Mouse (Mus musculus) stomach, embryonic 16.5 days (tissue): ENCODE data around the gene Usp3. TPM values are rescaled to one million over a fixed set of nuclear protein-coding genes. Genes with fewer than 3 reads are reported as not detected.

Experiments
- ATAC-seq: fragments of 200-750 bp; cut with Nextera tagmentation; 2 replicates; pipeline ENCODE4 v1.8.0; 2017; ENCODE audit warnings: moderate number of reproducible peaks, moderate TSS enrichment; ENCODE audit not compliant: insufficient read depth, low FRiP score
- H3K27ac ChIP-seq: fragments of 300-500 bp; sonication (generic); 2 replicates; pipeline ENCODE4 v1.5.1; 2014; ENCODE audit warnings: low read length
- H3K27me3 ChIP-seq: fragments of 300-500 bp; sonication (generic); 2 replicates; pipeline ENCODE4 v1.6.1; 2014; ENCODE audit warnings: low read length, control low read depth, mixed read lengths; ENCODE audit not compliant: control insufficient read depth, insufficient read depth
- H3K36me3 ChIP-seq: fragments of 300-500 bp; sonication (generic); 2 replicates; pipeline ENCODE4 v1.6.1; 2014; ENCODE audit warnings: low read length; ENCODE audit not compliant: control insufficient read depth, insufficient read depth
- H3K4me1 ChIP-seq: fragments of 300-500 bp; sonication (generic); 2 replicates; pipeline ENCODE4 v1.6.1; 2014; ENCODE audit warnings: low read length, control low read depth, mixed read lengths; ENCODE audit not compliant: control insufficient read depth, insufficient read depth
- H3K4me2 ChIP-seq: fragments of 300-500 bp; sonication (generic); 2 replicates; pipeline ENCODE4 v1.6.1; 2014; ENCODE audit warnings: low read depth, low read length, mixed read lengths
- H3K4me3 ChIP-seq: fragments of 300-500 bp; sonication (generic); replicated peaks from 2 replicates; pipeline ENCODE4 v1.5.1; 2014; ENCODE audit warnings: mild to moderate bottlenecking, low read length
- H3K9ac ChIP-seq: fragments of 300-500 bp; sonication (generic); 2 replicates; pipeline ENCODE4 v1.6.1; 2014; ENCODE audit warnings: low read length
- H3K9me3 ChIP-seq: fragments of 300-500 bp; sonication (generic); replicated peaks from 2 replicates; pipeline ENCODE4 v1.6.1; 2016; ENCODE audit warnings: low read length, control low read depth; ENCODE audit not compliant: control insufficient read depth
- WGBS: fragments of 180-500 bp; shearing (Covaris S2); extraction: QIAGEN DNeasy Blood & Tissue Kit; methylation state at CpG from one replicate; pipeline ENCODE4 v1.1.7; 2014; 5-methylcytosine and 5-hydroxymethylcytosine counted together
- polyA plus RNA-seq: library from polyadenylated mRNA; unstranded; fragments of >200 nt; fragmentation: Nextera tagmentation; extraction: Ambion mirVana; gene quantifications from 2 replicates; pipeline ENCODE4 v1.2.1, GENCODE M21; 2015

Gene Usp3
- polyA plus RNA-seq, 1 experiment from 2014 or later, result 54.5 TPM

DNA sequence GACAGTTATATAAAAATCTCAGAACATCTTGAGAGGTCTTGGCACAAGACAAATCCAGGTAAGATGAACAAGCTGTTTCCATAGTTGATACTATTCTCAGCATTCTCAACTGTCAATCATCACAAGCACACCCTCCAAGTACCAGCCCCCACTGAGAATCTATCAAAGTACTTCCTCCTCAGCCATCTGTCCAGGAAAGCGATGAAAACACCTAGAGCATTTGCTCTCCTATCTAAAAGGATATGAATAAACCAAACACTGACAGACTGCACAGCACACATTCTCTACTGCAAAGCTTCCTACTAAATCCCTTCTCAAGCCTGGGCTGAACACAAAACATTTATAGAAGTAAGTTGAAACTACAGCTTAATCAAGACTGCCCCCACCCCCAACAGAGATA, 6.4 kb downstream of the Usp3 start:
- Histone ChIP-seq H3K9me3 (no peaks in the 10 kb centered on the region), H3K36me3 (no peaks in the 10 kb centered on the region), H3K9ac (no peak overlapping the region), H3K4me3 (no peak overlapping the region), H3K4me1 (peaks cover 26% of the 10 kb centered on the region), H3K4me2 (no peak overlapping the region), H3K27ac (no peak overlapping the region), H3K27me3 (no peaks in the 10 kb centered on the region)
- ATAC-seq, result no peak
- 7% methylated on average over 1 of the region's 1 CpGs for WGBS

DNA sequence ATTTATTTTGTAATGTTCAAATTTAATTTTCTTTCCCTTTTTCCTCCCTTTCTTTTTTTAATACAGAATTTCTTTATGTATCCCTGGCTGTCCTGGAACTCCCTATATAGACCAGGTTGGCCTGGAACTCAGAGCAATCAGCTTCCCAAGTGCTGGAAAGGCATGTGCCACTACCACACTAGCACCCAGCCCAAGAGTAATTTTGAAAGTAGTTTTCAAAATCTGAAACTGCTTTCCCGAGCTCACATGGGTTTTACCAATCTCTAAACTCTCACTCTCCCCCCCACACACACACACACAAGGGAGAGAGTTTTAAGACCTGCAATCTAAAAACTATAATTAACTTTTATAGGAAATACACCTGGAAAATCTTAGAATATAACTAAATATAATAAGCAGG, 7.8 kb downstream of the Usp3 start:
- no peak overlapping the region for H3K9ac ChIP-seq
- ATAC-seq, result no peak
- no peaks in the 10 kb centered on the region for H3K27me3 ChIP-seq
- H3K36me3 ChIP-seq, result no peaks in the 10 kb centered on the region
- WGBS, result 64% methylated on average over 1 of the region's 1 CpGs
- H3K4me3 ChIP-seq, result no peak overlapping the region
- H3K27ac ChIP-seq, result no peak overlapping the region
- H3K4me2 ChIP-seq, result no peak overlapping the region
- peaks cover 20% of the 10 kb centered on the region for H3K4me1 ChIP-seq
- H3K9me3 ChIP-seq, result no peaks in the 10 kb centered on the region

DNA sequence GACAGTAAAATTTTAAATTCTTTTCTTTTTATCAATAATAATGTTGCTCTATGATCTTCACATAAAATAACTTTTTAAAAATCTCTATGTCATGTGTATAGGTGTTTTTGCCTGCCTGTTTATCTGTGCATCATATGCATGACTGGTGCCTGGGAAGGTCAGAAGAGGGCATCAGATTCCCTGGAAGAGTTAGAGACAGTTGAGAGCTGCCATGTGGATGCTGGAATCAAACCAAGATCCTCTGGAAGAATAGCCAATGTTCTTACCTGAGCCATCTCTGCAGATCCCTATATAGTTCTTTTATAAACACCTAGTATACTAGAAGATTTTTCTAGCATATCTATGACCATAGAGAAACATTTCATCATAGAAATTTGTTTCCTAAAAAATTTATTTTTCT, 8.8 kb downstream of the Usp3 start:
- H3K9me3 ChIP-seq, result no peaks in the 10 kb centered on the region
- H3K4me3 ChIP-seq, result no peak overlapping the region
- H3K27me3 ChIP-seq, result no peaks in the 10 kb centered on the region
- no peak overlapping the region for H3K4me2 ChIP-seq
- no peaks in the 10 kb centered on the region for H3K36me3 ChIP-seq
- H3K27ac ChIP-seq, result no peak overlapping the region
- H3K9ac ChIP-seq, result no peak overlapping the region
- ATAC-seq, result no peak
- H3K4me1 ChIP-seq, result peaks cover 16% of the 10 kb centered on the region

DNA sequence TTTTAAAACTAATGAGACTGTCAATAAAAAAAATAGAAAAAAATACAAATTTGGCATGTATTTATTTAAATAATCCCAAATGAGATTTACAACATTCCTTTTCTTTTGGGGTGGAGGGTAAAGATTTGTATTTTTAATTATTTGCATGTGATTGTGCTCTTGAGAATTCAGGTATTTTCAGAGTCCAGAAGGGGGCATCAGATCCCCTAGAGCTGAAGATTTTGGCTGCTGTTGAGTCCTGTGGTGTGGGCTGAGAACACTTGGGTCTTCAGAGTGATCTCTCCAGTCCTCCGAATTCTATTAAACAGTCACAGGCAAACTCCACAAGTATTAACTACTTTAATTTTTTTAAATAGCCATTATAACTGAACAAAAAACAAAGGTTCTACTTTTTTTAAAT, 9.7 kb downstream of the Usp3 start:
- H3K4me2 ChIP-seq, result no peak overlapping the region
- H3K4me3 ChIP-seq, result no peak overlapping the region
- WGBS, result 93% methylated on average over 1 of the region's 1 CpGs
- H3K4me1 ChIP-seq, result peaks cover 12% of the 10 kb centered on the region
- H3K9me3 ChIP-seq, result no peaks in the 10 kb centered on the region
- no peak for ATAC-seq
- no peaks in the 10 kb centered on the region for H3K36me3 ChIP-seq
- no peak overlapping the region for H3K9ac ChIP-seq
- H3K27me3 ChIP-seq, result no peaks in the 10 kb centered on the region
- H3K27ac ChIP-seq, result no peak overlapping the region

DNA sequence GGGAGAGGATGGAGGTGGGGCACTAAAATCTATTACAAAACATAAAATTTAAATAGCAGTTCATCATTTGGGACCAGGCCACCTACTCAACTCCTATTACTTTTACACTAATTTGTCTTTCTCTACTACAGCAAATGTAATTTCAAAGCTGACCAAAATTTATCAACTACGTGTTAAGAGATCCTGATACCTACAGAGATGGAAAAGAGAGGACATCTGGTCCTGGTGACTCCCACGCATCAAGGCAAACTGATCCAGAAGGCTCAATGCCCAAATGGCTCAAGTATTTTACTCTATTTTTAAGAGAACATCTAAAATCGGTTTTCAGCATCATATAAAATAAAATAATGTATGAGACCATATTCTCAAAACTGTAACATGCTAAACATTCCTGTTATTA, 11.2 kb downstream of the Usp3 start:
- WGBS, result 80% methylated on average over 3 of the region's 3 CpGs

DNA sequence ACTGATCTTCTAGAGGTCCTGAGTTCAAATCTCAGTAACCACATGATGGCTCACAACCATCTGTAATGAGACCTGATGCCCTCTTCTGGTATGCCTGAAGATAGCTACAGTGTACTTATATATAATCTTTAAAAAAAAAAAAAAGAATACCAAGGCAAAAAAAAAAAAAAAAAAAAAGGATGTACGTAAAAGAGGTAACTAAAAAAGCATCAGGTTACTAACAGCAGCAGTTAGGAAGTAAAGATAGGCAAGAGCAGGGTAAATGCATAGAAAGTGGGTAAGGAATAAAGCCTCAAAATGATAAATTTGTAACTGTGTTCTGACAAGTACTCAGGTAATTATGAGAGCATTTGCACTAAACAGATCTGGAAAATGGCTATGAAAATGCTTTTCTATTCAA, 12.2 kb downstream of the Usp3 start:
- Histone ChIP-seq H3K36me3 (no peaks in the 10 kb centered on the region), H3K27me3 (no peaks in the 10 kb centered on the region), H3K4me2 (no peak overlapping the region), H3K4me1 (peaks cover under 1% of the 10 kb centered on the region; the same call in 1 of the 2 replicates), H3K27ac (no peak overlapping the region), H3K4me3 (no peak overlapping the region), H3K9ac (no peak overlapping the region), H3K9me3 (no peaks in the 10 kb centered on the region)
- ATAC-seq, result no peak
- WGBS, result 88% methylated on average over 1 of the region's 1 CpGs

More for the DNA sequence above, 11.2 kb downstream of the Usp3 start:
- peaks cover 4% of the 10 kb centered on the region for H3K4me1 ChIP-seq
- H3K9me3 ChIP-seq, result no peaks in the 10 kb centered on the region
- no peak overlapping the region for H3K27ac ChIP-seq
- H3K9ac ChIP-seq, result no peak overlapping the region
- no peaks in the 10 kb centered on the region for H3K27me3 ChIP-seq
- H3K4me2 ChIP-seq, result no peak overlapping the region
- H3K36me3 ChIP-seq, result no peaks in the 10 kb centered on the region
- H3K4me3 ChIP-seq, result no peak overlapping the region
- ATAC-seq, result no peak

DNA sequence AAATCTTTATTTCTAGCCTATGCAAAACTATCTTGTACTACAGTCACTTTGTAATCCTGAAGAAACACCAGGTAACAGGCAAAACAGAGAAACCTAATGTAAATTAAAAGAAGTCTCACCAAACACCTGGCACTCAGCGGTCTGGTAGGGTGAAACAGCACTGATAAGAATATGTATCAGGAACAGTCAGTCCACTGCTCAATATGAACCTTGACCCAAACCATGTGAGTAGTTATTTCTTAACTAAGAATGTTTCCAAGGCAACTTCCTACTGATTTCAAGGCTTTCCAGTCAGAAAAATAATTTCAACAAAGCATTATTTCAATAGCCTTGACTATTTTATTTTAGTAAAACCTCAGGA, 17.1 kb downstream of the Usp3 start:
- H3K9ac ChIP-seq, result no peak overlapping the region
- H3K4me3 ChIP-seq, result no peak overlapping the region
- H3K4me1 ChIP-seq, result peaks cover 6% of the 10 kb centered on the region
- peak overlapping the region; percentile 68; the same call in 1 of the 2 replicates for H3K27ac ChIP-seq
- H3K9me3 ChIP-seq, result no peaks in the 10 kb centered on the region
- H3K4me2 ChIP-seq, result no peak overlapping the region
- ATAC-seq, result no peak; the same call in 1 of the 2 replicates
- 44% methylated on average over 1 of the region's 1 CpGs for WGBS
- no peaks in the 10 kb centered on the region for H3K27me3 ChIP-seq
- no peaks in the 10 kb centered on the region for H3K36me3 ChIP-seq

DNA sequence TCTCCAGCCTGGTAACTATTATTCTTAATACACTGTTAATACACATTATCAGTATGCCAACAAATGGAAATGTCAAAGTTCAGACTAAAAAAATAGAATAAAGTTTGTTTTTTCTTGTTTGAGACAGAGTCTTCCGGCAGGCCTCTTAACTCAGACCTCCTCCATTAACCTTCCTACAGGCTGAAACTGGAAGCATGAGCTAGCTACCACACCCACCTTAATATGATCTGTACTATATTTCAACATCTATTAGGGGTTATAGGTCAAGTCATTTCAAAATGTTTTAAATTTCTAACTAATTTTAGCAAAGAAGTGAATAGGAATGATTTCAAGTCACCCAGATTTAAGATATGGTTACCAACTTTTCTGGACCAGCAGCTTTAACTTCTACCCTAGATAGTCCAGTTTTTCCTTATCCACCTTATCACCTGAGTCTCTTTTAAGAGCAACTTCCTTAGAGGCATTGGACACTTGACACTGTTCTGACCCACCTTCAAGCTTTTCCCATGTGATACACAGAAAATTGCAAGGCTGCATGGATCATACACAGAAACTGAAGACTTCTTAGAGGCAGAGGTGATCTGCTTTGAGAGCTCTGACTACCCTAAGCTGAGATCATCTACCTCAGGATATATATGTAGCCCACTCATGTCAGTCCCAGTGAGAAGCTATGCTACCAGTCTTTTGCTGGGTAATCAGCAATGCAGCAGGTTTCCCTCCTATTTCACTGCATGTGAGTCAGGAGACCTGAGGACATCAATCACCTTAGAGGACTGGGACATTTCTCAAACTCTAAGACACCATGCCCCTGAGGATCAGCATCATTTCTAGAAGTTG, 17.7 kb downstream of the Usp3 start:
- no peaks in the 10 kb centered on the region for H3K9me3 ChIP-seq
- no peak overlapping the region for H3K4me3 ChIP-seq
- H3K4me2 ChIP-seq, result no peak overlapping the region
- H3K4me1 ChIP-seq, result peaks cover 6% of the 10 kb centered on the region
- no peak; the same call in 1 of the 2 replicates for ATAC-seq
- H3K36me3 ChIP-seq, result no peaks in the 10 kb centered on the region
- H3K27ac ChIP-seq, result peak overlapping the region; percentile 68
- no peaks in the 10 kb centered on the region for H3K27me3 ChIP-seq
- WGBS, result 44% methylated on average over 1 of the region's 1 CpGs
- no peak overlapping the region for H3K9ac ChIP-seq

DNA sequence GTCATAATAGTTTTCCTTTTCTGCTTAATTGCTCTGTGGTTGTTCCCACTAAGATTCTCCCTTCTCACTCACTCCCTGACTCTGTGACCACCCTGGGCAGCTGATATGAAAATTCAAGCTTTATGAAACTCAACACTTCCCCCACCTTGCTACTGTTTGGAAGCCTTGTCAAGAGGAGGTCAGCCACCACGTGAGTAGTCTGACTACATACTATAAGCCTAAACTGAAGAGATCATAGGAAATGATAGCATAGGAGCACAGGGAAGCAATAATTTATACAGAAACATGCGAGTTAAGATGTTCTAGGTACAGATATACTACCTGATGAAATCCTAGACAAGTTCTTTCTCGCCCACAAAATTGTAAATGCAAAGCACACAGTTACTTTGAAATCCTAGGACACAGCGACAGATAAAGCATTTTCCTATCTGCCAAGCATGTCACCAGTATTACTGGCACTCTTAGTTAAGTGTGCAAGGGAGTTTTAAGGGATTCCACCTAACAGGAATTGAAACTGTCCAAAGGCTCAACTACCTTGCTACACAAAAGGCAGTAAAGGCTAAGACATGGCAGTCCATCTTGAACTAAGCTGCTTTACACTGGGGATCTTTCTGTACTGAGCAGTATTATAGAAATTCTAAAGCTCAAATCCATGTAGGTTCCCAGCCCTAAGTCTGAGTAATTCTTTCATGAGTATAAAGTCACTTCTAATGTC, 20.8 kb downstream of the Usp3 start:
- ATAC-seq, result no peak
- no peak overlapping the region for H3K27ac ChIP-seq
- H3K9me3 ChIP-seq, result no peaks in the 10 kb centered on the region
- WGBS, result 70% methylated on average over 4 of the region's 4 CpGs
- H3K9ac ChIP-seq, result no peak overlapping the region
- H3K36me3 ChIP-seq, result no peaks in the 10 kb centered on the region
- H3K27me3 ChIP-seq, result no peaks in the 10 kb centered on the region
- H3K4me3 ChIP-seq, result no peak overlapping the region
- no peak overlapping the region for H3K4me2 ChIP-seq
- peaks cover 11% of the 10 kb centered on the region for H3K4me1 ChIP-seq
